Mouse (Mus musculus) 416B (cell line): ENCODE measurements at regions not wholly inside any gene's neighbourhood (a gene's known extent, or its start where the extent isn't known, plus 50 kb on each side); places are given as distances from the start of the nearest gene placed in this dataset.

ENCODE experiments used
- DNase-seq: peaks from one replicate; pipeline ENCODE4 v3.0.0; 2011; ENCODE audit warnings: low read depth

DNA sequence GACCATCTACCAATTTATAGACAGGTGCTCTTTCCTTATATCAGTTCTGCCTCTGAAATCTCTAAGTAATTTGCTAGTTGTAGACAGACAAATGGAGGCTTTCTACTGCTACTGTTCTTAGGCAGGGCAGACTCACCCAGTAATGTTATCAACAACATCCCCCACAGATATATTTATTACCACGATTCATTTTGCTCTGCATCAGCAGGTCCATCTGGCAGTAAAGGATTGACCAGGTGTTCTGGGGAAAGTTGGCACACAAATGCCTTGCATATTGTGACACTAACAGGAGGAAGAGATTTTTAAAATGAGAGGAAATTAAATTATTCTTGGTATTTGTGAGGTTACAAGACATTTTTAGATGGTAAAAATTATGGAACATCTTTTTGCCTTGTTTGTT, 627.3 kb upstream of the Tmprss15 start:
- no peak for DNase-seq

DNA sequence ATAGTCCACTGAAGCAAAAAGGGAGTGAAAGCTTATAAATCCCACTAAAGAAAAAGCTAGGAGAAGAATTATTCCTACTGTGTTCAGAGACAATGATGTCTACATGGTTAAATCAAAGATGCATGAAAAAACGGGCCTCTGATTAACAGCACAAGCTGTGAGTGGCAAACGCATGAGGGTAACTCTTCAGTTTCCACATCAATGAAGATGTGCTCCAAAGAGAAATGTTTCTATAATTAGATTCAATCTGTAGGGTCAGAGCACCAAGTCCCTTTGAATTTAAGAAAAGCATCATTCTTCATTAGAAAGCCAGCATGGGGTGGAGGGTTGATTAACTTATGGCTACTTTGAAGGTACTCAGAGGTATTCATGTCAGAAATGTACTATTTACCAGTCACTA, 601.5 kb upstream of the Tmprss15 start:
- no peak for DNase-seq

DNA sequence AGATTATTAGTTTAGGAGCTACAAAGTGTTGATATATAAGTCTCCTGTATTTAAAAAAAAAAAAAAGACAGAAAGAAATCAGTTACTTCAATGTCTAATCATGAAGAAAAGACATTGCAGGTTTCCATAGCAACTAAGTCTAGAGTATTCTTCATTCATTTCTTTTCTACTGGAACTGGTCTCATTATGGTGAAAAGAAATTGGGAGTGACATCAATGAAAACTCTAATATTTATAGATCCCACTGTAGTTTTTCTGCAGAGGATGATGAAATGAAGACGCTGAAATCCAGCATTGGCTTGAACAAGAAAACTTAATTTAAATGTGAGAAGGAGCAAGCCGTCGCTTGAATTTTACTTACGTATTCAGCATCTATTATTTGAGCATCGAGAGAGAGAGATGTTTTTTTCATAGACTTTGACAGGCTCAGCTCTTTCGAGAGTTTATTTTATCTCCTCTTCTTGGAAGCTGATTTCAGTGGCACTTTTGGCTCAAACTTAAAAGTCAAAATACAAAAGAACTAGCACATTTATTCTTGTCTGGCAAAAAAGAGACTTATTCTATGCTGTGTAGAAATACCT, 560.4 kb upstream of the Tmprss15 start:
- no peak for DNase-seq

DNA sequence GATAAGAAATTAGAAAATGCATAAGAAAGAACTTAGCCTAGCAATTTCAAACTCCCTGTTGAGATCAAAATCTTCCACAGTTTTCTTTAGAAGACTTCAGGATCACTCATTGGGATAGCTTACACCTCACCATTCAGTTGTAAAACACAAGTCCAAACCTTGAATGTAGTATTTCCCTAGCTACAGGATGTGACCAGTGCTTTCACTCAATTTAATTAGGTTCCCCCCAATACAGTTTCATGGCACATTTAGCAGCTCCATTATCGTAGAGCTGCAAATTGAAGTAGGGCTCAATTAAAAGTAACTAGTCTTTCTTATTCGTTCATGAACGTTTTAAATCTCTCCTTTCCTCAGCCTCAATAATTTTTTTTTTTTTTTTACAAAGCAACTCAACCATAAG, 550.0 kb upstream of the Tmprss15 start:
- DNase-seq: no peak

DNA sequence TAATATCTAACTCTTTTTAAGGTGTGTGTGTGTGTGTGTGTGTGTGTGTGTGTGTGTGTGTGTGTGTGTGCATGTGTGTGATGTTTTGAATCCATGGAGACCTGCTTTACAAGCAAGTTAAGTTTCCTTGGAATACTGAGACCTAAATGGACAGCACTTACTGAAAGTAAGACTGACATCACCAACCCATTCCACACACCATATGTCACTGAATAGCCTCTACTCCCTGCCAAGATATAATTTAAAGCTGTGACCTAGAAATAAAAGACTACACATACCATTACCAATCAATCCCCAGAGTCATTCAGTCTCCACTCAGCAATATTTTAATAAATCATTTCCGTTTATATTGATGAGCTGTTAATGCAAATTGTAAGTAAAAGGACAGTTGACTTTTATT, 536.2 kb upstream of the Tmprss15 start:
- DNase-seq: no peak

DNA sequence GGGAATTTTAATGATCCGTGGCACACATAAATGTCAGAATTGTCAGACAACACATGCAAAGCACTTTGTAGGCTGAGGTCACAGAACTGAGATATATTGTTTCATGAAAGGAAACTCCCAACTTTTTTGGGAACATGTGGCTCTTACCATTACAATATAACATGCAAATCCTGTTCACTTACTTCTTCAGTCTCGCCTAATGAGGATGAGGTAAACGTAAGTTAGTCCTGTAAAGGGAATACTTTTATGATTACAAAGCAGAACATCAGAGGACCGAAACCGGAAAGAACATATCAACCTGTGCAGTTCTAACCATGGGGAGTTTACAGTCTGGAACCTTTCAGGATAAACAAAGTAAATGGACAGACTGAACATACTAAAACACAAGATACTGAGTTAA, 520.1 kb upstream of the Tmprss15 start:
- no peak for DNase-seq

DNA sequence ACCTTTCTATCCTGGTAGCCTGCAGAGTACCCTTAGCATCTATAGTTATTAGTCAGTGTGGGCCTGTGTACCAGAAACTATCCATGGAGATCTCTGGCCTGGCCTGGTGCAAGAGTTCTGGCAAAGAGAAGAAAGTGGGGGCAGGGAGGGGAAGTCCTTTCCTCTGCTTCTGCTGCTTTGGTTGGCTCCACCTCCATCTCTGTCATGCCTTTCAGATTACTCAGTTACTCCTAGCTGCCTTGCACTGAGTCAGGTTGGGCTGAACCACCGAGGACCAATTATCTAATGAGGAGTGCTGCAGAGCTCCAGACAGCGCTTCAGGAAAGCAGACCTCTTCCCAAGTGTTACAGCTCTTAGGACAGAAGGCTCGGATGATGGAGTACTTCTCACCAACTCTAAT, 500.0 kb upstream of the Tmprss15 start:
- no peak for DNase-seq

DNA sequence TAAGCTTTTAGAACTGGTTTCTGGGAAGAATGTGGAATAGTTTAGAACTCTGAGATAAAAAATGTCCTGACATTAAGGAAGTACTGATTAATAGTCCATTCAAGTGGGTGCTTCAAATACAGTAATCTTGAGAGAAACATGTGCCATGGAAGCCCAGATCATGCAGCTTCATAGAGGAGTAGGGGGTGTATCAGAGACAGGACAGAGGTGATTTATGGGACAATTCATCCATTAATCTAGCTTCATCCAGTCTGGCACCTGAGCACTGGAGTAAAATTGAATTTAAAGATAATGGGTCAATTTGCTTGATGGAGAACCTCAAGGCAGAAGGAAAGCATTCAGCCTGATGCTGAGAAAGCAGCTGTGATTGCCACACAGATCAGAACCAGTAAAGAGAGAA, 494.8 kb upstream of the Tmprss15 start:
- no peak for DNase-seq

DNA sequence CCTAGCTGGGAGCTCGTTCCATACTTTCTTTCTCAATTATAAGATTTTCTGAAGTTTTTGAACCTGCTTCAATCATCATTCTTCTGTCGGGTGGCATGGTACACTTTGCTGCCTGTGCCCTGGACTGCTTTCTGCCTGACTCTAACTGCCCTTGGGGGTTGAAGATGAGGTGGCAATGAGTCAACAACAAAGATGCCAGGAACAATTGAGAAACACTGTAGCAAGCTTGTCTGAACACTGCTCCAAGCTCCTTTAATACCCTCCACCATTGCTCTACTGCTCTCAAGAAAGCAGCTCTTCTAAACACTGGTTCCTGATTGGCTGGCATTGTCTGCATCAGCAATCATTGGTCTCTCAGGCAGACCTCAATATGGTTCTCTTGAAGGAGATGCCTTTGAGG, 480.0 kb upstream of the Tmprss15 start:
- no peak for DNase-seq

DNA sequence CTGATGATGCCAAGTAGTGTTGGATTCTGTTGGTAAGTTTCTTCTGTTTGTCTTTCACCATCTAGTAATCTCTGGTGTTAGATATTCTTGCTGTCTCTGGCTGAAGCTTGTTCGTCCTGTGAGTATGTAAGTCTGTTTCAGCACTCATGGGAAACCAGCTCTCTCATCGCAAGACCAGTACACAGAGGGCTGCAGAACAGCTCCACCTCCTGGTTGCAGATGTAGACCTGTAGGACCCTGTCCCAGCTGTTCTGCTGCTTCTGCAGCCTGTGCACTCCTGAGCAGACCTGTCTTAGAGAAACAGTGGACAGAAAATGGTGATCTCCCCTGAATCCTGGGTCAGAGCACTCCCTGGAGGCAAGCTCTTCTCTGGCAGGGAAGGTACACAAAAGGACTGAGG, 443.5 kb upstream of the Tmprss15 start:
- no peak for DNase-seq

DNA sequence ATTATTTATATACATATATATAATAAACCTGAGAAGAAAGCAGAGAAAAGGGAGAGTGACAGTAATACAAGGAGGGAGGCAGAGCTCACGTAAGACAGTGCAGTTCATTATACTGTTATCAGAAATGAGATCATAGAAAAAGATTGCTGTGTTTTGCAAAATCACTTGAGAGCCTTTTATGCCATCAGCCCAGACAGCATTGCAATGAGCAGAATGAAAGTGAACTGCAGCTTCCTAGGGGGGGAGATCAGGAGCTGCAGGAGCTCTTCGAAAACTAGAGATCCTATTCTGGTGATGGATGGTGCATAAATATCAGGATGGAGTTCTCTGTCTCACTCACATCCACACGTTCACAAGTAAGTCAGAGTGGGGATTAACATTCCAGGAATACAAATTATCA, 401.6 kb upstream of the Tmprss15 start:
- DNase-seq: no peak

DNA sequence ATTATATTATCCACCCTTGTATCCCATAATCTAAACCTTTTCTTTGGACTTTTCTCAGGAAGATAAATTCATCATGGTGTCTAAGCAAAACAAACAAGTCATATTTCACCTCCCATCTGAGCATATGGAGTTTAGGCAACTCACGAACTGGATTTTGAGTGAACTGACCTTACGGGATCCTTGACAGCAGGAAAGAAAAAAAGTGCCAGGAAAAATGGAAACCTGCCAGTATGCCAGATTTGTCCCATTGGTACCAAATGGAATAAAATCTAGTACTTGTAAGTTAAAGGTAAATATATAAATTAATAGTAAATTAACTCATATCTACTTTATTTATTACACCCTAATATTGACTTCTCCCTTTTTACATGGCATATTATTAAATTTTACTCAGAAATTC, 360.0 kb upstream of the Tmprss15 start:
- DNase-seq: no peak

DNA sequence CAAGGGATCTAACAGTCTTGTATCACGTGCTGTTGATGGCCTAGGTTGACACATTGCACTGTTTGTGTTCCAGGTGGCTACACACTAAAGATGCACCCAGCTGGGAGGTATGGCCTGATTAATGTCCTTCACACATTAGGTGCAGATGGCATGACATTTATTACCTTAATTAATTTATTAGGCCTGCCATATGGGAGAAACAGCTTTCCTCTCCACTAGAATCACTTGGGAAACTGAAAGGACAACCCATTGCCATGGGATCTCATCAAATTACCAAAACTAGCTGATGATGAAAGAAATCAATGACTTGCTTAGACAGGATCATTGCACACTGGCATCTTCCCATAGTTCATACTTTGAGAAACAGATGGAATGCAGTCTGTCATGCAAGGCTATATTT, 358.8 kb upstream of the Tmprss15 start:
- DNase-seq: no peak

DNA sequence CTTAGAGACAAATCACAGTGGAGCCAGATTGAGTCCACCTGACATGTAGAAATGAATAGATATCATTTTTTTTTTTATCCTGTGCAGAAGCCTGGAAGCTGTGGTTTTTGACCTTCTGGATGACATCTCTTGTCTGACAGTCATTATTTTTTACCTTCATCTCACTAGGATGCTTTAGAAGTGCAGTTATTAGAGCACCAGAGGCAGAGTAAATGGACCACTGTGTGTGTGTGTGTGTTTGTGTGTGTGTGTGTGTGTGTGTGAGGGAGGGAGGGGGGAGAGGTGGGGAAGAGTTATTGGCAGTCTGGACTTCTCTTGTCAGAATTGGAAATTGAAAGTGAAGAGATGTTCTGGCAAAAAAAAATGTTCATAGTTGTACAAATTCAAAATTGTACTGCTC, 316.5 kb upstream of the Tmprss15 start:
- no peak for DNase-seq

DNA sequence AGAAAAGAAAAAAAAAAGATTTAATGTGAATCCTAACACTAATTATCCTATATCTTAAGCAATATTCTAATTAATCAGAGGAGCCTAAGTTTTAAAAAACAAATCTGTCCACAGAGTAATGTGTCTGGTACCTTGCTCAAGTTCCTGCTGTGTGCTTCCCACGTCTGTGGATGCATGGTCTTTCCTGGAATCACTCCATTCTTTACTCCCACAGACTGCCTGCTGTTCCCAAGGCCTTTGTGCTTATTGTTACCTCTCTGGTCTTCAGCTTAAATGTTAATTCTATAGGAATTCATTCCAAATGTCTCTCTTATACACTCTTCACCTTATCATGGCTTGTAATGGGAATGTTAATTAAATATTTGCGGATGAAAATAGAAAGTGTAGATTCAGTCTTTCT, 315.3 kb upstream of the Tmprss15 start:
- no peak for DNase-seq

DNA sequence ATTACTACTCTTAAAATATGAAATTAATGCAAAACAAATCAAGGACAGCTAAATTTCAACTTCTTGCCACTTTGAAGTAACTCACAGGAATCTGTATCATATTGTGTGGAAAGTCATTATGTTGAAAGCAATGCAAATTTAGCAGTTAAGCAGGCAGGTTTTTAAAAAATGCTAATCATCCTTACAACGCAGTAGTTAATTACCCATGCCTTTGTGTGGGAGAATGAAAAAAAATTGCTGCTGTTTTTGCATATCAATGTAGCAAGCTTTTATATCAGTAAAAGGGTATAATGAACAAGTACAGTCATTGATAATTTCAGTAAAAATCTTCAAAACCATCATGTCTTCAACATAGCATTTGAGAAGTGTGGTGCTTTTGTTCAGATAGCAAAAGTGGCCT, 313.2 kb upstream of the Tmprss15 start:
- no peak for DNase-seq

DNA sequence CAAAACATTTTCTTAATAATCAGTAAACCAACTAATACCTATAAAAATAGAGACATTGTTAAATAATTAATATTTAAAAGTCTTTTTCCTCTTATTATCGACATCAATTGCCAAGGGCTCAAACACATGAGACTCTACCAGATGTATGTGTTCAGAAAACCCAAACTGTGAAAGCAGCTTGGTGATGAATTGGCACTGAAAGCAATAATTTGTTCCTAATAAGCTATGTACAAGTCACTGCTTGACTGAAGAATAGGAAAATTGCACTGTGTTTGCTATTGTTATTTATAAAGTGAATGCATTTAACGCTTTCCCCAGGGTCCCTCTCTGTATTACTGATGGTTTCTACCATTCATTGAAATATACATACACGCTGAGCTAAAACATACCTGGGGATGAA, 309.2 kb upstream of the Tmprss15 start:
- DNase-seq: no peak

DNA sequence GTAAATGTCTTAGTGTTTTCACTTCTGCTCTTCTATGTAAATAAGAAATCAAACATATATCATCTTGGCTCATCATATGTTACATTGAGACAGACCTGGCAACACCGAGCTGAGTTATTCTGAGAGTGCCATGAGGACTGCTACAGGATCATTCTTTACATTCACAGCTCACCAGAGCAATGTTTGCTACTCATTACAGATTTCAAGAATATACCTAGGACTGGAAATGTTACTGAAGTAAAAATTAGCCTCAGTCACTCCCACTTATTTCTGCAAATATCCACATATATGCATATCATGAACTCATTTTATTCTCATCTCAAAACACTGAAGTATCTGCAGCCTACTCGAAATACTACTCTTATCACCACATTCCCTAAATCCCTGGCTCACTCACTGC, 307.6 kb upstream of the Tmprss15 start:
- no peak for DNase-seq

DNA sequence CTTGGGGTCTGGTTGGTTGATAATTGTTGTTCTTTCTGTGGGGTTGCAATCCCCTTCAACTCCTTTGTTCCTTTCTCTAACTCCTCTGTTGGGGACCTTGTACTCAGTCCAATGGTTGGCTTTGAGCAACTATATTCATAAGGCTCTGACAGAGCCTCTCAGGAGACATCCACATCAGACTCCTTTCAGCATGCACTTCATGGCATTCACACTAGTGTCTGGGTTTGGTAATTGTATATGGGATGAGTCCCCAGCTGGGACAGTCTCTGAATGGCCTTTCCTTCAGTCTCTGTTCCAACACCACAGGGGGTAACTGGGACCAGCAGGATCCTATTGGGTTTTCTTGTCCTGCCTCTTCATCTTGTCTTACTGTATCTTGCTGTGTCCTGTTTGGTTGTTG, 303.5 kb upstream of the Tmprss15 start:
- no peak for DNase-seq

DNA sequence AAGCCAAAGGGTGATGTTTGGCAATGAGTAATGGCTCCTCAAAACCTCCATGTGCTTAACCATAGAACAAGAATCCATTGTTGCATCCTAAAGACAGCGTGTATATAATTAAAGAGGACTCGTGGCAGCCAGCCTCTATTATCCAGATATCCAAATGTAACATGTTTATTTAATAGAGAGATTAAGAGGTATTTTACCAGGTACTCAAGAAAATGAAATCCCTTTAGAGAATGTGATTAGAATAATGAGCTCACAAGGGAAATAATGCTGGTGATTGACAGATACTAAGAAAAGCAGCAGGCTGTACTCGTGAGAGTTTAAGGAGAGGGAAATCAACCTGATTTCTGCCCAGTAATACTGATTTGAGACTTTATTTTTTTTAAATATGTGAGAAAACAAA, 295.5 kb upstream of the Tmprss15 start:
- no peak for DNase-seq

DNA sequence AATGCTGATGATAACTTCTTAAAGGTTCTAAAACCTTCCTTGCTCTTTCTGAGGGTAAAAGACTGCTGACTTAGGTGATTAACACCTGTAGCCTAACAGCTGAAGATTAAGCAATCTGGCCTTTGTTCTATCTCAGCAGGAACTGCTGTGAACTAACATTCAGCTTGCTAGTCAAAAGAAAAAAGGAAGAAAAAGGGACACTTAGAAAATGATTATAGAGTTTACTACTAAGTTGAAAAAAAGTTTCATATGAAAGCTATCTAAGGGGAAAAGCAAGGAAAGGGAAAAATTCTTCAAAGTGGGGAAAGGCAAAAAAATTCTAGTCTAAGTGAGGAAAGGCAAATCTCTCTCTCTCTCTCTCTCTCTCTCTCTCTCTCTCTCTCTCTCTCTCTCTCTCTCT, 259.2 kb upstream of the Tmprss15 start:
- DNase-seq: no peak

DNA sequence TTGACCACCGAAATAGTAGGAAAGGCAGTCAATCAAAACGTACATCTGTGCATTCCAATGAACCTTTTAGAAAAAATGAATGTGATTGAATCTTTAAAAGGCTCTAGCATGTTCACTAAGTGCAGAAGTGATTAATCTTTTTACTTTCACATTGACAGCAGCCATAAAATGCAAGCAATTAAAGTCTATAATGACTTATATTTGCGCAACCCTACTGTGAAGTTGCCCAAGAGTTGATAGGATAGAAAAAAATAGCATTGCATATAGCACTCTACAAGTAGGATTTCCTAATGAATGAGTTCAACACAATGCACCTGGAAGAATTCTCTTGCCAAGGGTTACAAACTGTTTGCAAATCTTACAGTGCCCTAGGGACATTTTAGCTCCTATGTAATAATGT, 251.6 kb upstream of the Tmprss15 start:
- no peak for DNase-seq

DNA sequence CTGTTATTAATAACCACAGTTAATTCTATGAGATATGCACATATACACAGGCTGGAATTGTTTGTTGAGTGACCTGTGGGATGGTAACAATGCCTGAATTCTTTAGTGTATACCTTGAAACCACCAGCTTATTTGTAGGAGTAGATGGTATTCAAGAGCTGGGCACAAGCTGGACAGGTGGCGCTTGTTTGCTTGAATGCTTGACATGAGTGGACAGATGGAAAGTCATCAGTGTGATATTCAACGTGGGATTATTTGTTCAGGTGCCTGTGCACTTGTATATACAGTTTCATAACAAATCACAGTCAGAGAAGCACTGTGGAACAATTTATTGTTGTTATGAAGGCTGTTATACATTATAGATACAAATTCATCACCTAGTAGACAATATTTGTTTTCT, 245.5 kb upstream of the Tmprss15 start:
- no peak for DNase-seq

DNA sequence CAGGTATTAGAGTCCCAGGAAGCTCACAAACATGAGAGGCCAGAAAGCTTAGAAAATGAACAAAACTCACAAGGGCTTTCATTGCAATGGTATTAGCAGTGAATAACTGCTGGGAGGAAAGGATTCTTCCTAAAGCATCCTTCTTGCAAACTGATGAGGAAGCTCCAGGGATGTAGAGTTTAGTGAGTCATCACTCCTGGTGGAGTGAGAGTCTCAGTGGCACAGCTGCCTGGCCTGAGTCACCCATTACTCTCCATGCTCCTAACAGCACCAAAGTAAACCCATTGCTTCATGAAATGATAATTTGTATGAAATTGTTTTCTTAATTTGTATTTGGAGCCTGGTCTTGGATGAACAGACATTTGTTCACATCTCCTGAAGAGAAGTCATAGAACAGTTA, 245.1 kb upstream of the Tmprss15 start:
- no peak for DNase-seq

DNA sequence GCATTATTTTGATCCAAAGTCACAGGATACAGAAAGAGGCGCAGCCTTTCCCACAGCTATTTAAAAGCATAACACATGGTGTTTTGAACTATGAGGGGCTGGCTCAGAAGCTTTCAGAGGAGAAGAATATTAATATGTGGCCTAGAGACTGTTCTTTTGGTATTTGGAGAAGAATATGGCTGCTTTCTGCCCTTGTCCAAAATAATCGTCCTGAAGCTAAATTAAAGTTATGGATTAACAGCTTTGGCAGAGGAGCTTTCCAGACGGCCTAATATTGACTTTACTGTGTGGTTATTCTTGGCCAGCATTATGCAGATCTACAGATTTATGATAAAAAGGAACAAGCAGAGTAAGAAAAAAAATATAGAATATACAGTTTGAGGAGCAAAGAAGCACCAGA, 222.4 kb upstream of the Tmprss15 start:
- DNase-seq: no peak
